Mouse (Mus musculus): ENCODE measurements around the gene Socs1.

GRCm38 (mm10) chr16:10788866-10789265, 3.5 kb upstream of the Socs1 start:
- TF ChIP-seq GATA1 (IDR thresholded peaks at IDR 0.05; ENCODE audit: low read length): no peak
- no peak for TF ChIP-seq TAL1 (IDR thresholded peaks at IDR 0.05; ENCODE audit: low read length)
